Mouse (Mus musculus): ENCODE measurements around the gene Nme7. TPM values are rescaled to one million over a fixed set of nuclear protein-coding genes. Genes with fewer than 3 reads are reported as not detected.

Gene Nme7
- total and polyA plus RNA-seq, 3 experiments, result 2.1 to 3.7 (median 3.6) TPM

GRCm38 (mm10) chr1:164275455-164275954, 28.4 kb upstream of the Nme7 start, which contains the start of gene Ccdc181:
Gene Ccdc181 (plus strand): TSS chr1:164275585.
- Histone ChIP-seq H3K27me3 (ENCODE audit: control insufficient read depth, insufficient read depth, low read length) (no peaks in the 10 kb centered on the region), H3K27ac (0 out of 2 replicates have a peak within 1 kb of the TSS, but pooled peaks have one; percentile 1), H3K36me3 (ENCODE audit: control insufficient read depth, insufficient read depth, low read length) (no peaks in the 10 kb centered on the region), H3K9ac (ENCODE audit: low read depth, low read length) (peak within 1 kb of the TSS; percentile 65), H3K79me2 (replicated peaks; ENCODE audit: control insufficient read depth, insufficient read depth, low read length) (no peaks in the 10 kb centered on the region), H3K4me3 (peak within 1 kb of the TSS; percentile 52), H3K4me1 (ENCODE audit: control insufficient read depth, insufficient read depth, low read length) (no peaks in the 10 kb centered on the region)
- intact Hi-C loops (cut with DNase I), result loop anchor here (1.0 to 2.0 kb wide), 2 partner anchors 26 to 31 kb away; partner anchors contain the start of genes Blzf1 and Slc19a2
- TF ChIP-seq EP300 (IDR thresholded peaks at IDR 0.05; ENCODE audit: insufficient read depth, low read depth, low read length) (no peak), POLR2A (IDR thresholded peaks at IDR 0.05; ENCODE audit: insufficient read depth, low read depth, low read length) (peak; percentile 44; the same call in 1 of the 2 replicates)
- DNase-seq, result peak; percentile 91 to 94
- under 1% methylated on average over 31 of the region's 31 CpGs for WGBS

GRCm38 (mm10) chr1:164276552-164276951, 27.4 kb upstream of the Nme7 start:
- H3K79me2 ChIP-seq (replicated peaks; ENCODE audit: control insufficient read depth, insufficient read depth, low read length), result no peaks in the 10 kb centered on the region
- no peak overlapping the region for H3K27ac ChIP-seq
- H3K4me1 ChIP-seq (ENCODE audit: control insufficient read depth, insufficient read depth, low read length), result no peaks in the 10 kb centered on the region
- H3K9ac ChIP-seq (ENCODE audit: low read depth, low read length), result no peak overlapping the region
- WGBS, result 84% methylated on average over 3 of the region's 3 CpGs
- no peaks in the 10 kb centered on the region for H3K27me3 ChIP-seq (ENCODE audit: control insufficient read depth, insufficient read depth, low read length)
- H3K4me3 ChIP-seq, result no peak overlapping the region
- H3K36me3 ChIP-seq (ENCODE audit: control insufficient read depth, insufficient read depth, low read length), result no peaks in the 10 kb centered on the region
- no peak for TF ChIP-seq CTCF (IDR thresholded peaks at IDR 0.05)
- TF ChIP-seq EP300 (IDR thresholded peaks at IDR 0.05; ENCODE audit: insufficient read depth, low read depth, low read length), result no peak
- TF ChIP-seq POLR2A (IDR thresholded peaks at IDR 0.05; ENCODE audit: insufficient read depth, low read depth, low read length), result no peak
- intact Hi-C loops (cut with DNase I), result no loop called here
- no peak for DNase-seq

DNA sequence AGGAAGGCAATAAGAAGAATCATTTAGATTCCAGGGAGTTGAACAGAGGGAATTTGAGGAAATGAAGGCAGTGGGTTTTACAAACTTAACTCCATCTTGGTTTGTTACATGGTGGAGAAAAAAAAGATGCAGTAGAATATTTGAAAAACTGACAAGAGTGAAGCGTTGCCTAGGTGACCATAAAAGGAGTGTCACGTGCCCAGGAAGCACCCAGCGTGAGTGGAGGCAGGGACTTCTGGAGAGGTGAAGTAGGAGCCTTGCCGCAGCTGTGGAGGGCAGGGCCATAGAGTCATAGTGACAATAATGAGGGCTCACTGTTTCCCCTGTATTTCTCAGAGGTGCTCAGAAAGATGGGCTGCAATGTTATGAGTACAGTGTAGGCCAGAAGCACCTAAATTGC, 24.6 kb upstream of the Nme7 start:
- DNase-seq, result no peak
- H3K4me1 ChIP-seq (ENCODE audit: control insufficient read depth, insufficient read depth, low read length), result no peaks in the 10 kb centered on the region
- H3K27me3 ChIP-seq (ENCODE audit: control insufficient read depth, insufficient read depth, low read length), result no peaks in the 10 kb centered on the region
- H3K9ac ChIP-seq (ENCODE audit: low read depth, low read length), result no peak overlapping the region
- H3K27ac ChIP-seq, result no peak overlapping the region
- H3K36me3 ChIP-seq (ENCODE audit: control insufficient read depth, insufficient read depth, low read length), result no peaks in the 10 kb centered on the region
- no peak overlapping the region for H3K4me3 ChIP-seq
- 72% methylated on average over 4 of the region's 4 CpGs for WGBS
- TF ChIP-seq POLR2A (IDR thresholded peaks at IDR 0.05; ENCODE audit: insufficient read depth, low read depth, low read length) (no peak), EP300 (IDR thresholded peaks at IDR 0.05; ENCODE audit: insufficient read depth, low read depth, low read length) (no peak), CTCF (IDR thresholded peaks at IDR 0.05) (no peak)
- intact Hi-C loops (cut with DNase I), result no loop called here
- H3K79me2 ChIP-seq (replicated peaks; ENCODE audit: control insufficient read depth, insufficient read depth, low read length), result no peaks in the 10 kb centered on the region

DNA sequence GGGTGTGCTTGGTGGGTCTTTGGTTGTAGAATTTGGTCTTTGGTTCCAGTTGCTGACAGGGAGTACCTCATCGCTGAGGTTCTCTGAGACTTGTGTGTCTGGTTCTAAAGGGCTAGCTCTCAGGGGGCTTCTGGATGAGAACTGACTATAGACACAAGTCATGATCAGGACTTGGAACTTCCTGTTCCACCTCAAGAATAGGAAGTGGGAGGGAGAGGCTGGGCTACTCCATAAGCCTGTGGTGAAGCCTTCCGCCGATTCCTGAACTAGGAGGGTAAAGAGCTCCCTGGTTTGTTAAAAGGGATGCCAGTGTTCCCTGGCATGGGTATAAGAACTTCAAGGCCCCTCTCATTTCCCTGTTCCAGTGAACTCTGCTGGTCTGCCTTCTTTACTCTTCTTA, 19.9 kb upstream of the Nme7 start:
- Histone ChIP-seq H3K9ac (ENCODE audit: low read depth, low read length) (no peak overlapping the region), H3K27ac (no peak overlapping the region), H3K27me3 (ENCODE audit: control insufficient read depth, insufficient read depth, low read length) (no peaks in the 10 kb centered on the region), H3K4me1 (ENCODE audit: control insufficient read depth, insufficient read depth, low read length) (no peaks in the 10 kb centered on the region), H3K79me2 (replicated peaks; ENCODE audit: control insufficient read depth, insufficient read depth, low read length) (no peaks in the 10 kb centered on the region), H3K36me3 (ENCODE audit: control insufficient read depth, insufficient read depth, low read length) (no peaks in the 10 kb centered on the region), H3K4me3 (no peak overlapping the region)
- TF ChIP-seq EP300 (IDR thresholded peaks at IDR 0.05; ENCODE audit: insufficient read depth, low read depth, low read length) (no peak), POLR2A (IDR thresholded peaks at IDR 0.05; ENCODE audit: insufficient read depth, low read depth, low read length) (no peak), CTCF (IDR thresholded peaks at IDR 0.05) (no peak)
- 80% methylated on average over 3 of the region's 3 CpGs for WGBS
- DNase-seq, result no peak
- intact Hi-C loops (cut with DNase I), result no loop called here

- Histone ChIP-seq H3K36me3 (ENCODE audit: control insufficient read depth, insufficient read depth, low read length) (no peaks in the 10 kb centered on the region), H3K27me3 (ENCODE audit: control insufficient read depth, insufficient read depth, low read length) (no peaks in the 10 kb centered on the region), H3K4me3 (no peak overlapping the region), H3K79me2 (replicated peaks; ENCODE audit: control insufficient read depth, insufficient read depth, low read length) (no peaks in the 10 kb centered on the region), H3K27ac (no peak overlapping the region), H3K9ac (ENCODE audit: low read depth, low read length) (no peak overlapping the region), H3K4me1 (ENCODE audit: control insufficient read depth, insufficient read depth, low read length) (no peaks in the 10 kb centered on the region)
- intact Hi-C loops (cut with DNase I), result no loop called here
- no peak for DNase-seq
- 53% methylated on average over 15 of the region's 15 CpGs for WGBS
- no peak for TF ChIP-seq CTCF (IDR thresholded peaks at IDR 0.05)
- no peak for TF ChIP-seq POLR2A (IDR thresholded peaks at IDR 0.05; ENCODE audit: insufficient read depth, low read depth, low read length)
- no peak for TF ChIP-seq EP300 (IDR thresholded peaks at IDR 0.05; ENCODE audit: insufficient read depth, low read depth, low read length)
Measured at GRCm38 (mm10) chr1:164287406-164287805, 16.5 kb upstream of the Nme7 start.

- no peak overlapping the region for H3K27ac ChIP-seq
- H3K4me1 ChIP-seq (ENCODE audit: control insufficient read depth, insufficient read depth, low read length), result no peaks in the 10 kb centered on the region
- no peak overlapping the region for H3K4me3 ChIP-seq
- H3K27me3 ChIP-seq (ENCODE audit: control insufficient read depth, insufficient read depth, low read length), result no peaks in the 10 kb centered on the region
- DNase-seq, result no peak
- no peak for TF ChIP-seq EP300 (IDR thresholded peaks at IDR 0.05; ENCODE audit: insufficient read depth, low read depth, low read length)
- no peak for TF ChIP-seq POLR2A (IDR thresholded peaks at IDR 0.05; ENCODE audit: insufficient read depth, low read depth, low read length)
- TF ChIP-seq CTCF (IDR thresholded peaks at IDR 0.05), result peak; percentile 14; the same call in 1 of the 2 replicates
- H3K79me2 ChIP-seq (replicated peaks; ENCODE audit: control insufficient read depth, insufficient read depth, low read length), result no peaks in the 10 kb centered on the region
- no peak overlapping the region for H3K9ac ChIP-seq (ENCODE audit: low read depth, low read length)
- no peaks in the 10 kb centered on the region; the same call in 1 of the 2 replicates for H3K36me3 ChIP-seq (ENCODE audit: control insufficient read depth, insufficient read depth, low read length)
- intact Hi-C loops (cut with DNase I), result no loop called here
- 83% methylated on average over 5 of the region's 5 CpGs for WGBS
Measured at GRCm38 (mm10) chr1:164292040-164292439, 11.9 kb upstream of the Nme7 start.
